Mouse (Mus musculus): ENCODE data around the gene Tpi1. TPM values are rescaled to one million over a fixed set of nuclear protein-coding genes. Genes with fewer than 3 reads are reported as not detected.

Gene Tpi1
- polyA plus RNA-seq (2012; ENCODE audit: insufficient read depth, insufficient read length, low replicate concordance, missing spikeins) = 644 TPM in 1 of 2 replicates, not detected in the other

GRCm38 (mm10) chr6:124813933-124814332 lies at the start of gene Tpi1:
Gene Tpi1, minus strand, starts transcription at chr6:124814296.
- Histone ChIP-seq H3K27ac (ENCODE audit: insufficient read depth, low read depth, low read length) (peak within 1 kb of the TSS; percentile 68), H3K4me1 (ENCODE audit: control insufficient read depth, insufficient read depth, low read length) (peaks cover 42% of the 10 kb centered on the region), H3K4me3 (ENCODE audit: insufficient read depth, low read depth, low read length) (peak within 1 kb of the TSS; percentile 66)
- TF ChIP-seq CTCF (IDR thresholded peaks at IDR 0.05; ENCODE audit: insufficient read depth, low read depth, low read length) (no peak), POLR2A (IDR thresholded peaks at IDR 0.05; ENCODE audit: insufficient read depth, low read depth, low read length) (peak; percentile 71)
- WGBS = under 1% methylated on average over 22 of the region's 22 CpGs

- Histone ChIP-seq H3K4me1 (ENCODE audit: control insufficient read depth, insufficient read depth, low read length) (peaks cover 51% of the 10 kb centered on the region), H3K27ac (ENCODE audit: insufficient read depth, low read depth, low read length) (peak overlapping the region; percentile 99), H3K4me3 (ENCODE audit: insufficient read depth, low read depth, low read length) (peak overlapping the region; percentile 73)
- TF ChIP-seq CTCF (IDR thresholded peaks at IDR 0.05; ENCODE audit: insufficient read depth, low read depth, low read length) = no peak; the same call in 1 of the 2 replicates
- WGBS = under 1% methylated on average over 15 of the region's 16 CpGs
These were observed 49.1 kb upstream of the Tpi1 start for GRCm38 (mm10) chr6:124863125-124863657.

GRCm38 (mm10) chr6:124862406-124863124 lies 48.5 kb upstream of the Tpi1 start:
- TF ChIP-seq POLR2A (IDR thresholded peaks at IDR 0.05; ENCODE audit: insufficient read depth, low read depth, low read length) (no peak), CTCF (IDR thresholded peaks at IDR 0.05; ENCODE audit: insufficient read depth, low read depth, low read length) (no peak)
- H3K4me3 ChIP-seq (ENCODE audit: insufficient read depth, low read depth, low read length) = peak overlapping the region; percentile 73
- peak overlapping the region; percentile 99 for H3K27ac ChIP-seq (ENCODE audit: insufficient read depth, low read depth, low read length)
- 3% methylated on average over 8 of the region's 8 CpGs for WGBS
- peaks cover 55% of the 10 kb centered on the region for H3K4me1 ChIP-seq (ENCODE audit: control insufficient read depth, insufficient read depth, low read length)

- TF ChIP-seq POLR2A (IDR thresholded peaks at IDR 0.05; ENCODE audit: insufficient read depth, low read depth, low read length) (no peak), CTCF (IDR thresholded peaks at IDR 0.05; ENCODE audit: insufficient read depth, low read depth, low read length) (no peak)
- peak overlapping the region; percentile 73 for H3K4me3 ChIP-seq (ENCODE audit: insufficient read depth, low read depth, low read length)
- H3K27ac ChIP-seq (ENCODE audit: insufficient read depth, low read depth, low read length) = peak overlapping the region; percentile 65
- H3K4me1 ChIP-seq (ENCODE audit: control insufficient read depth, insufficient read depth, low read length) = peaks cover 55% of the 10 kb centered on the region
- WGBS = 23% methylated on average over 3 of the region's 3 CpGs
These were observed 47.7 kb upstream of the Tpi1 start for GRCm38 (mm10) chr6:124861802-124862201.

- peaks cover 55% of the 10 kb centered on the region for H3K4me1 ChIP-seq (ENCODE audit: control insufficient read depth, insufficient read depth, low read length)
- peak overlapping the region; percentile 22 for H3K4me3 ChIP-seq (ENCODE audit: insufficient read depth, low read depth, low read length)
- H3K27ac ChIP-seq (ENCODE audit: insufficient read depth, low read depth, low read length) = peak overlapping the region; percentile 41
- 57% methylated on average over 19 of the region's 19 CpGs for WGBS
- TF ChIP-seq CTCF (IDR thresholded peaks at IDR 0.05; ENCODE audit: insufficient read depth, low read depth, low read length) = no peak
These were observed 47.2 kb upstream of the Tpi1 start for GRCm38 (mm10) chr6:124861266-124861665.

- H3K4me3 ChIP-seq (ENCODE audit: insufficient read depth, low read depth, low read length) = no peak overlapping the region
- TF ChIP-seq CTCF (IDR thresholded peaks at IDR 0.05; ENCODE audit: insufficient read depth, low read depth, low read length) = no peak
- no peak for TF ChIP-seq POLR2A (IDR thresholded peaks at IDR 0.05; ENCODE audit: insufficient read depth, low read depth, low read length)
- H3K4me1 ChIP-seq (ENCODE audit: control insufficient read depth, insufficient read depth, low read length) = peaks cover 53% of the 10 kb centered on the region
- H3K27ac ChIP-seq (ENCODE audit: insufficient read depth, low read depth, low read length) = no peak overlapping the region; the same call in 1 of the 2 replicates
- 55% methylated on average over 9 of the region's 9 CpGs for WGBS
These were observed 46.4 kb upstream of the Tpi1 start for GRCm38 (mm10) chr6:124860511-124860910.

- H3K27ac ChIP-seq (ENCODE audit: insufficient read depth, low read depth, low read length) = peak overlapping the region; percentile 76
- H3K4me1 ChIP-seq (ENCODE audit: control insufficient read depth, insufficient read depth, low read length) = peaks cover 53% of the 10 kb centered on the region
- 5% methylated on average over 12 of the region's 12 CpGs for WGBS
- H3K4me3 ChIP-seq (ENCODE audit: insufficient read depth, low read depth, low read length) = peak overlapping the region; percentile 15
- TF ChIP-seq CTCF (IDR thresholded peaks at IDR 0.05; ENCODE audit: insufficient read depth, low read depth, low read length) (peak; percentile 80), POLR2A (IDR thresholded peaks at IDR 0.05; ENCODE audit: insufficient read depth, low read depth, low read length) (no peak)
These were observed 45.6 kb upstream of the Tpi1 start for GRCm38 (mm10) chr6:124859725-124860124.

GRCm38 (mm10) chr6:124858561-124859318 lies 44.6 kb upstream of the Tpi1 start:
- WGBS = 77% methylated on average over 28 of the region's 28 CpGs
- peaks cover 52% of the 10 kb centered on the region for H3K4me1 ChIP-seq (ENCODE audit: control insufficient read depth, insufficient read depth, low read length)
- H3K27ac ChIP-seq (ENCODE audit: insufficient read depth, low read depth, low read length) = no peak overlapping the region
- no peak overlapping the region for H3K4me3 ChIP-seq (ENCODE audit: insufficient read depth, low read depth, low read length)
- no peak for TF ChIP-seq CTCF (IDR thresholded peaks at IDR 0.05; ENCODE audit: insufficient read depth, low read depth, low read length)
- no peak for TF ChIP-seq POLR2A (IDR thresholded peaks at IDR 0.05; ENCODE audit: insufficient read depth, low read depth, low read length)

Data from olfactory bulb, adult 2 months (tissue).